ENCODE assay signal across 9 mouse cellular contexts in genomic region chr5:149053352-149054168, GRCm38 (mm10). TPM values are rescaled to one million over a fixed set of nuclear protein-coding genes. Genes with fewer than 3 reads are reported as not detected.
A peak's percentile ranks its signal among the peaks of the same experiment; 100 is the strongest.
DNase-seq lines count a peak whose midpoint lies in the region; ATAC-seq and TF ChIP-seq lines count a peak whose summit lies in the region.
"Had no signal": no experiment of that assay in that cellular context is flagged by ENCODE, and none has a peak within 500 bp of the region (broad histone marks: within the 10 kb centered on the region; RNA-seq: fewer than 3 reads in every experiment).

No protein-coding gene starts in this region.

- peak overlapping the region; percentile 83 for H3K4me2 ChIP-seq in lung, postnatal 0 days (replicated peaks; ENCODE audit: low read depth, low read length)
- peak overlapping the region; percentile 92 for H3K4me2 ChIP-seq in limb, embryonic 14.5 days (replicated peaks; ENCODE audit: low read depth, low read length, severe bottlenecking)

- H3K27me3 ChIP-seq in lung, postnatal 0 days (replicated peaks; ENCODE audit: insufficient read depth, low read length): no peaks in the 10 kb centered on the region
- H3K27me3 ChIP-seq in limb, embryonic 14.5 days (ENCODE audit: control insufficient read depth, insufficient read depth, low read length): no peaks in the 10 kb centered on the region
- no peaks in the 10 kb centered on the region for H3K27me3 ChIP-seq in small intestine, adult 2 months (ENCODE audit: control insufficient read depth, insufficient read depth, low read length)

- peak overlapping the region; percentile 87 for H3K4me3 ChIP-seq in lung, postnatal 0 days (ENCODE audit: low read depth, low read length)
- H3K4me3 ChIP-seq in lung, adult 2 months (replicated peaks; ENCODE audit: extremely low read depth, low read depth, low read length): no peak overlapping the region
- H3K4me3 ChIP-seq in limb, embryonic 14.5 days (replicated peaks; ENCODE audit: low read length): peak overlapping the region; percentile 94
- peak overlapping the region; percentile 55 for H3K4me3 ChIP-seq in small intestine, adult 2 months (ENCODE audit: low read depth, low read length)

- no peak overlapping the region for H3K9ac ChIP-seq in lung, postnatal 0 days (replicated peaks; ENCODE audit: low read depth)
- H3K9ac ChIP-seq in limb, embryonic 14.5 days (ENCODE audit: low read depth, low read length, severe bottlenecking): peak overlapping the region; percentile 100

- 3% methylated on average over 25 of the region's 34 CpGs for WGBS in lung, postnatal 0 days
- 7% methylated on average over 30 of the region's 34 CpGs for WGBS in lung, adult 2 months
- 5% methylated on average over 10 of the region's 34 CpGs for WGBS in limb, embryonic 14.5 days
- WGBS in small intestine, adult 2 months: 6% methylated on average over 32 of the region's 34 CpGs

- H3K27ac ChIP-seq in lung, postnatal 0 days (ENCODE audit: low read length): no peak overlapping the region
- H3K27ac ChIP-seq in limb, embryonic 14.5 days (replicated peaks; ENCODE audit: low read depth, low read length): peak overlapping the region; percentile 100
- no peak overlapping the region for H3K27ac ChIP-seq in small intestine, adult 2 months (ENCODE audit: insufficient read depth, low read depth, low read length)

- no peak for TF ChIP-seq CTCF in lung, postnatal 0 days (IDR thresholded peaks at IDR 0.05)
- TF ChIP-seq CTCF in lung, adult 2 months (IDR thresholded peaks at IDR 0.05; ENCODE audit: insufficient read depth, low read length): no peak
- TF ChIP-seq CTCF in small intestine, adult 2 months (IDR thresholded peaks at IDR 0.05; ENCODE audit: extremely low read depth, insufficient read length, insufficient replicate concordance, low read depth, low read length): no peak

- no peak for TF ChIP-seq EP300 in lung, postnatal 0 days (IDR thresholded peaks at IDR 0.05)

- peak; percentile 62 for DNase-seq in cerebellum, adult 11-12 months
- DNase-seq in cerebellum, postnatal 25 days: no peak
- no peak for DNase-seq in lung, postnatal 0 days (ENCODE audit: low spot score)
- DNase-seq in lung, adult 2 months: no peak
- DNase-seq in limb, embryonic 14.5 days (ENCODE audit: low spot score): no peak
- DNase-seq in embryo, embryonic 10 days (ENCODE audit: low spot score): no peak

- no peak for ATAC-seq in lung, postnatal 0 days
- ATAC-seq in erythroid progenitor cell, adult 5-6 weeks (replicated peaks; ENCODE audit: low FRiP score, poor library complexity, severe bottlenecking): peak; percentile 32; the same call in 1 of the 2 replicates
- no peak; the same call in 1 of the 2 replicates for ATAC-seq in limb, embryonic 14.5 days (ENCODE audit: low FRiP score, low read depth)

- TF ChIP-seq POLR2A in lung, adult 2 months (IDR thresholded peaks at IDR 0.05; ENCODE audit: borderline replicate concordance, extremely low read depth, low read depth, low read length): no peak
- TF ChIP-seq POLR2A in limb, embryonic 14.5 days (IDR thresholded peaks at IDR 0.05; ENCODE audit: borderline replicate concordance, extremely low read depth, insufficient read depth, insufficient read length): no peak
- no peak for TF ChIP-seq POLR2A in small intestine, adult 2 months (IDR thresholded peaks at IDR 0.05; ENCODE audit: low read depth, low read length)

- no peaks in the 10 kb centered on the region for H3K36me3 ChIP-seq in lung, postnatal 0 days (ENCODE audit: insufficient read depth, low read length)
- H3K36me3 ChIP-seq in limb, embryonic 14.5 days (ENCODE audit: control insufficient read depth, insufficient read depth, low read length): peaks cover 18% of the 10 kb centered on the region
- peaks cover 4% of the 10 kb centered on the region for H3K36me3 ChIP-seq in small intestine, adult 2 months (ENCODE audit: control insufficient read depth, insufficient read depth, low read length)

- no peaks in the 10 kb centered on the region for H3K4me1 ChIP-seq in lung, postnatal 0 days (ENCODE audit: insufficient read depth, low read depth, low read length)
- H3K4me1 ChIP-seq in lung, adult 2 months (ENCODE audit: control insufficient read depth, insufficient read depth, low read length): peaks cover 6% of the 10 kb centered on the region
- H3K4me1 ChIP-seq in limb, embryonic 14.5 days (ENCODE audit: control insufficient read depth, insufficient read depth, low read length): no peaks in the 10 kb centered on the region
- peaks cover 2% of the 10 kb centered on the region for H3K4me1 ChIP-seq in small intestine, adult 2 months (ENCODE audit: control insufficient read depth, insufficient read depth, insufficient read length, low read length)

- no peaks in the 10 kb centered on the region for H3K9me3 ChIP-seq in lung, postnatal 0 days (ENCODE audit: low read length)
- H3K9me3 ChIP-seq in limb, embryonic 14.5 days (ENCODE audit: control insufficient read depth, low read length): no peaks in the 10 kb centered on the region

RNA-seq across cellular contexts. Expression of gene Gm42791, which starts 58.6 kb away (rescaled TPM):
- 0.78 and 1.2 TPM in 2 replicates for polyA plus RNA-seq in lung, postnatal 0 days (2015; fragmentation: Nextera tagmentation; extraction: Ambion mirVana)
- polyA plus RNA-seq in lung, adult 2 months (2012; rRNA removed): not detected in 2 replicates
- total RNA-seq in erythroid progenitor cell, adult 5-6 weeks (2015; ENCODE audit: low replicate concordance): not detected in 2 replicates
- total RNA-seq in erythroid progenitor cell, adult 5-6 weeks (2017; ENCODE audit: low replicate concordance): not detected in 2 replicates
- not detected in 2 replicates for polyA plus RNA-seq in limb, embryonic 14.5 days (2012; rRNA removed)
- not detected in 2 replicates for polyA plus RNA-seq in limb, embryonic 14.5 days (2014; fragmentation: Nextera tagmentation; extraction: Ambion mirVana)
- not detected in 2 replicates for polyA plus RNA-seq in small intestine, adult 2 months (2012; rRNA removed)
- polyA plus RNA-seq: large intestine, adult 2 months had no signal
